Mouse (Mus musculus): ENCODE measurements around the gene Eefsec. TPM values are rescaled to one million over a fixed set of nuclear protein-coding genes. Genes with fewer than 3 reads are reported as not detected.
A peak's percentile ranks its signal among the peaks of the same experiment; 100 is the strongest.

Eefsec gene
- polyA plus RNA-seq, 1 experiment from 2014 or later = 48.2 TPM

DNA sequence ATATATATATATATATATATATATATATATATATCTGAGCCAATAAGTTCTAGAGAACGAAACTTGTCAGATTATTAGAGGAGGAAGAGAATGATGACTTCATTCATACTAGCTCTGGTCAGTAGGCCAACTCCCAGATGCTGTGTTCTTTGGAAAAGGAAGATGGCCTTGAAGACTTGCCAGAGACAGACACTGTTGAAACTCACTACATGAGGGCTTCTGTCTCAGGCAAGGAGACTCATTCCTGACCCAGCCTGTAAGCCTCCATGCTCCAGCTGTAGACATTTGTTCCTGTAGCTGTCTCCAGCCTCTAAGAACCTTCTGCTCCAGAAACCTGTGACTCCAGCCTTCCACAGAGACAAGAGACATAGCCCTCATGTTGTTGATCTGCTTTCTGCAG lies 85.2 kb downstream of the Eefsec start:
- WGBS = 67% methylated on average over 1 of the region's 1 CpGs

GRCm38 (mm10) chr6:88358210-88358609 lies 88.1 kb downstream of the Eefsec start:
- Histone ChIP-seq H3K27me3 (ENCODE audit: insufficient read depth, low read length) (no peaks in the 10 kb centered on the region), H3K4me2 (no peak overlapping the region), H3K4me1 (ENCODE audit: insufficient read depth) (no peaks in the 10 kb centered on the region), H3K4me3 (ENCODE audit: low read depth, low read length) (no peak overlapping the region), H3K36me3 (ENCODE audit: insufficient read depth) (no peaks in the 10 kb centered on the region), H3K9ac (no peak overlapping the region), H3K27ac (ENCODE audit: low read depth) (no peak overlapping the region), H3K9me3 (ENCODE audit: low read depth, low read length) (no peaks in the 10 kb centered on the region)
- TF ChIP-seq CTCF (IDR thresholded peaks at IDR 0.05; ENCODE audit: low read depth) = no peak
- DNase-seq (no peak), ATAC-seq (ENCODE audit: insufficient read depth) (no peak)

More for the DNA sequence above, 85.2 kb downstream of the Eefsec start:
- no peak overlapping the region for H3K27ac ChIP-seq (ENCODE audit: low read depth)
- no peak for TF ChIP-seq CTCF (IDR thresholded peaks at IDR 0.05; ENCODE audit: low read depth)
- ATAC-seq (ENCODE audit: insufficient read depth) (no peak), DNase-seq (no peak)
- no peak overlapping the region for H3K4me2 ChIP-seq
- H3K9me3 ChIP-seq (ENCODE audit: low read depth, low read length) = no peaks in the 10 kb centered on the region
- H3K36me3 ChIP-seq (ENCODE audit: insufficient read depth) = no peaks in the 10 kb centered on the region
- H3K4me1 ChIP-seq (ENCODE audit: insufficient read depth) = no peaks in the 10 kb centered on the region
- H3K4me3 ChIP-seq (ENCODE audit: low read depth, low read length) = no peak overlapping the region
- no peaks in the 10 kb centered on the region for H3K27me3 ChIP-seq (ENCODE audit: insufficient read depth, low read length)
- no peak overlapping the region for H3K9ac ChIP-seq

DNA sequence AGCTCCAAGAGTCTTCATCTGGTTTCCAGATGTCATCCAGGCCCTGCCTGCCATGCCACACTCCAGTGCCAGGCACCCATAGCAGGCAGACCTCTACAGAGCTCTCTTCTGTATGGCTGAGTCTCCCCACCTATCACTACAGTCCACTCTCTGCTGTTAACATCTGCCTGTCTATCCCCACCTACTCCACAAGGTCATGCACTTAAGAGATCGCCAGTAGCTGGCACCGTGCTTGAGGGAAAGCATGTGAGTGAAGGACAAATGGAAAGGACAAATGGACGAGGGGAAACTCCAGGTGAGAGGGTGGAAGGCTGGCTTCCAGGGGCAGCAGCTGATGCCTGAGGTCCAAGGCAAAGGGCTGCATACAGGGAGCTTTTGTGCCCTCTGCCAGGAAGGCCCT lies 90.5 kb downstream of the Eefsec start:
- WGBS = 58% methylated on average over 3 of the region's 3 CpGs
- no peak for DNase-seq
- H3K27me3 ChIP-seq (ENCODE audit: insufficient read depth, low read length) = no peaks in the 10 kb centered on the region
- H3K4me2 ChIP-seq = no peak overlapping the region
- H3K4me3 ChIP-seq (ENCODE audit: low read depth, low read length) = no peak overlapping the region
- ATAC-seq (ENCODE audit: insufficient read depth) = no peak
- H3K9ac ChIP-seq = no peak overlapping the region
- no peaks in the 10 kb centered on the region for H3K4me1 ChIP-seq (ENCODE audit: insufficient read depth)
- no peaks in the 10 kb centered on the region for H3K9me3 ChIP-seq (ENCODE audit: low read depth, low read length)
- H3K27ac ChIP-seq (ENCODE audit: low read depth) = no peak overlapping the region
- 0 out of 2 replicates have a peak, but pooled peaks cover 4% of the 10 kb centered on the region for H3K36me3 ChIP-seq (ENCODE audit: insufficient read depth)
- no peak for TF ChIP-seq CTCF (IDR thresholded peaks at IDR 0.05; ENCODE audit: low read depth)

GRCm38 (mm10) chr6:88352541-88352940 lies 93.8 kb downstream of the Eefsec start:
- 0 out of 2 replicates have a peak, but pooled peaks cover 6% of the 10 kb centered on the region for H3K36me3 ChIP-seq (ENCODE audit: insufficient read depth)
- ATAC-seq (ENCODE audit: insufficient read depth) = no peak
- H3K9me3 ChIP-seq (ENCODE audit: low read depth, low read length) = no peaks in the 10 kb centered on the region
- no peak for TF ChIP-seq CTCF (IDR thresholded peaks at IDR 0.05; ENCODE audit: low read depth)
- DNase-seq = no peak
- no peak overlapping the region for H3K4me2 ChIP-seq
- no peak overlapping the region for H3K27ac ChIP-seq (ENCODE audit: low read depth)
- no peaks in the 10 kb centered on the region for H3K4me1 ChIP-seq (ENCODE audit: insufficient read depth)
- no peaks in the 10 kb centered on the region for H3K27me3 ChIP-seq (ENCODE audit: insufficient read depth, low read length)
- 37% methylated on average over 4 of the region's 4 CpGs for WGBS
- no peak overlapping the region for H3K4me3 ChIP-seq (ENCODE audit: low read depth, low read length)
- H3K9ac ChIP-seq = no peak overlapping the region

DNA sequence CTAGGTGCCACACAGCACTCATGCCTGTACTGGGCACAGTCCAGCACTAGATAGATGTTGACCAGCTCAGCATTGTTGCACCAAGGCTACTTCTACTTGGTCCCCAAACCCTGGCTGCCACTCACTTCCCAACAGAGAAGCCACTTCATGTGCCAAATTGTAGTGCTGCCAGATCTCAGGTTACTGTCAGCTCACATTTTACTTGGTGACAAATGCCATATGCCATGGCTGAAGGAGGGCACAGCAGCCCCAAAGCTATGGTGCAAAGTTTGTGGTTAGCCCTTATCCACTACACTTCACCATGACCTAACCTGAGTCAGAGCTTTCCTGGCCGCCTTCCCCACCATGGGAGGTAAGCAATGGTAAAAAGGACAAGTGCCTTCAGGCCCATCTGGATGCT lies 99.6 kb downstream of the Eefsec start:
- Histone ChIP-seq H3K9me3 (ENCODE audit: low read depth, low read length) (no peaks in the 10 kb centered on the region), H3K36me3 (ENCODE audit: insufficient read depth) (0 out of 2 replicates have a peak, but pooled peaks cover 2% of the 10 kb centered on the region), H3K4me3 (ENCODE audit: low read depth, low read length) (no peak overlapping the region), H3K27ac (ENCODE audit: low read depth) (no peak overlapping the region), H3K27me3 (ENCODE audit: insufficient read depth, low read length) (no peaks in the 10 kb centered on the region), H3K4me1 (ENCODE audit: insufficient read depth) (peaks cover 17% of the 10 kb centered on the region), H3K9ac (no peak overlapping the region), H3K4me2 (no peak overlapping the region)
- TF ChIP-seq CTCF (IDR thresholded peaks at IDR 0.05; ENCODE audit: low read depth) = no peak
- WGBS = 89% methylated on average over 1 of the region's 1 CpGs
- ATAC-seq (ENCODE audit: insufficient read depth) = no peak
- DNase-seq = no peak

DNA sequence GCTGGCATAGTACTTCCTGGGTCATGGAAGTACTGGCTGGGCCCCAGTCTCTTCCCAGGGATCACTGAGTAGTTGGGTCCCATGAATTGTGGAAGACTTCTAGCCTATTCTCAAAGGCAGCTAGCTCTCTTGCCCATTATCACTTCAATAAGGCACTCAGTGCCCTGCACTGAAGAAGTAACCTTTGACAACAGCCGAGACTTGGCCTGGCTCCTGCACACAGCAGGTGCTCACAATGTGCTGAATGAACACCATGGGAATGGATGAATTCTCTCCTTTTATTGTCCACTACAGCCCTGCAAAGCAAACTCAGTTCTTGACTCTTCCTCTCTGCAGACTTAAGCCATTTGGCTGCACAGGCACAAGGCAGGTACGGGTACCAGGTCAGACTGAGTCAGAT lies 101.0 kb downstream of the Eefsec start:
- Histone ChIP-seq H3K9ac (no peak overlapping the region), H3K9me3 (ENCODE audit: low read depth, low read length) (no peaks in the 10 kb centered on the region), H3K27me3 (ENCODE audit: insufficient read depth, low read length) (no peaks in the 10 kb centered on the region), H3K4me1 (ENCODE audit: insufficient read depth) (peaks cover 17% of the 10 kb centered on the region), H3K36me3 (ENCODE audit: insufficient read depth) (0 out of 2 replicates have a peak, but pooled peaks cover 2% of the 10 kb centered on the region), H3K4me3 (ENCODE audit: low read depth, low read length) (no peak overlapping the region), H3K27ac (ENCODE audit: low read depth) (no peak overlapping the region), H3K4me2 (no peak overlapping the region)
- ATAC-seq (ENCODE audit: insufficient read depth) (no peak), DNase-seq (no peak)
- WGBS = 84% methylated on average over 2 of the region's 2 CpGs
- TF ChIP-seq CTCF (IDR thresholded peaks at IDR 0.05; ENCODE audit: low read depth) = no peak

DNA sequence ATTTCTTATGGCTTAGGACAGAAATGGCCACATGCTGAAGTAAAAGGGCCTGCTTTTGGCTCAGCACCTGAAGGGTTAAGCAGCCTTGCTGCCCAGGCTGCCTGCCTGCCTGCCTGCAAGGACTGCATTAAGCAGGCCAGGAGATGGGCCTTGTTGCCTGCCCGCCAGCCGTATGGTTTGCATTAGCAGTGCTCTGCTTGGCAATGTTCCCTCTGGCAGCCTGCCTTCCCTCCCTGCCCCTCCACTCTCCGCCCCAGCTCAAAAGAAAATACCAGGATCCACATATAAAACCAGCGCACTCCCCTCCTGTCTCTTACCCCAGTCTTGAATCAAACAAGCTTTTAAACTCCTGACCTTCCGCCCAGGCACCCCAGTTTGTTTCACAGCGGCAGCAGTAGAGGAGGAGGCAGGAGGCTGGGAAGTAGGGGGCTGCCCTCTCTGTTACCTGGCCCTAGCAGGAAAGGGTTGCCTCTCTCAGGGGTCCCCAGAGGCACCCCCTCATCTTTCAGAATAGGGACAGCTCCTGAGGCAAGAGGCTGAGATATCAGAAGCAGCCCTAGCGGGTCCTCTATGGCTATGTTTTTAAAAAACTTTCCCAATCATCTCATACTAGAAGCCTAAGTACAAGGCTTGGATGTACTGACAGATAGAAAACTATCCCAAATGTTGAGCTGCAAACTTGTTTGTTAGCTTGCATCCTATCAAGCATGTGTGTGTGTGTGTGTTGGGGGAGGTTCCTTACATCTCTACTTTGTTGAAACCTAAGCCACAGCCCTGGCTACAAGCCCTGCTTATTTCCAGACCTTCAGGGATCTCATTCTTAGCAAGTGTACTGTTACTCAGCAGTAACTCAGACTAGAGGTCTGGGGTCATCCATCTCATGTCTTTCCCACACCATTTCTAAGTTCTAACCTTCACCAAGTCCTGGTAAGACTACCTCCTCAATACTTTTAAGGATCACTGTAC lies 102.6 kb downstream of the Eefsec start:
- H3K36me3 ChIP-seq (ENCODE audit: insufficient read depth) = no peaks in the 10 kb centered on the region
- TF ChIP-seq CTCF (IDR thresholded peaks at IDR 0.05; ENCODE audit: low read depth) = no peak
- DNase-seq (peak; percentile 95), ATAC-seq (ENCODE audit: insufficient read depth) (peak; percentile 96)
- H3K27me3 ChIP-seq (ENCODE audit: insufficient read depth, low read length) = no peaks in the 10 kb centered on the region
- no peaks in the 10 kb centered on the region for H3K9me3 ChIP-seq (ENCODE audit: low read depth, low read length)
- 17% methylated on average over 7 of the region's 7 CpGs for WGBS
- no peak overlapping the region for H3K9ac ChIP-seq
- H3K27ac ChIP-seq (ENCODE audit: low read depth) = peak overlapping the region; percentile 90
- no peak overlapping the region for H3K4me3 ChIP-seq (ENCODE audit: low read depth, low read length)
- H3K4me2 ChIP-seq = peak overlapping the region; percentile 41
- H3K4me1 ChIP-seq (ENCODE audit: insufficient read depth) = peaks cover 17% of the 10 kb centered on the region
